Mouse (Mus musculus): ENCODE data around the gene Il31.

The Il31 gene

GRCm38 (mm10) chr5:123473817-123474216, 15.5 kb downstream of the Il31 start:
- ATAC-seq (ENCODE audit: low TSS enrichment): no peak

GRCm38 (mm10) chr5:123470784-123471400, 18.4 kb downstream of the Il31 start:
- ATAC-seq (ENCODE audit: low TSS enrichment): no peak

DNA sequence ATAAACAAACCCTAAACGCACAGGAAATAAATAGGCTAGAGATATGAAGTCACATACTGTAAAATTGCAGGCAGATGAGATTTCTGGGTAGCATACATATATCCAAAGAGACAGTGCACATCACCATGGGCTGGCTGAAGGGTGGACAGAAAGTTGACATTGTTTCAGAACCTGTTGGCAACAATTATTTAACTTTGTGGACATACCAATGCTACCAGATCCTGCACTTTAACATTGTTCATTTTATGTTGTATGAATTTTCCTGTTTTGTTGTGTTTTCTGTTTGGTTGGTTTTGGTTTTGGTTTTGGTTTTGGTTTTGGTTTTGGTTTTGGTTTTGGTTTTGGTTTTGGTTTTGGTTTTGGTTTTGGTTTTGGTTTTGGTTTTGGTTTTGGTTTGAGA, 24.7 kb downstream of the Il31 start:
- ATAC-seq (ENCODE audit: low TSS enrichment): no peak

GRCm38 (mm10) chr5:123461420-123461819, 27.9 kb downstream of the Il31 start:
- ATAC-seq (ENCODE audit: low TSS enrichment): no peak

DNA sequence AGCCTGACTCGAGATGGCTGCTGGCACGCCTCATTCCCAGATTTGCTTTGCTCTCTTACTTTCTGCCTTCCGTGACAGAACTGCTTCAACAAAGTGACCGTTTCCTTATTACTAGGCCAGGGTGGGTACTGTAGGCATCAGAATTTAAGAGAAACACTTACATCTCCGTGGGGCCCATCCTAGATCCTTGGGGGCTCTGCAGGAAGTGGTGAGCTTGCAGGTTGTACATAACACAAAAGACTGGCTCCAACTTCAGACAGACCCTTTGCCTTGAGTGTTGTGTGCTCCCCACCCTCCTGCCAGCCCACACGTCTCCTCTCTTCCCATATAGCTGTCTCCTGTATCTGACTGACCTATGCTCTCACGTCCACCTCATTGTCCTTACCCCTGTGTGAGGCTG, 37.4 kb downstream of the Il31 start:
- no peak for ATAC-seq (ENCODE audit: low TSS enrichment)

GRCm38 (mm10) chr5:123444849-123445334, 44.4 kb downstream of the Il31 start:
- no peak for ATAC-seq (ENCODE audit: low TSS enrichment)

GRCm38 (mm10) chr5:123444069-123444468, 45.2 kb downstream of the Il31 start:
- peak; percentile 75; the same call in 1 of the 2 replicates for ATAC-seq (ENCODE audit: low TSS enrichment)

GRCm38 (mm10) chr5:123442283-123442682, 47.0 kb downstream of the Il31 start:
- no peak for ATAC-seq (ENCODE audit: low TSS enrichment)

GRCm38 (mm10) chr5:123440664-123441063, 48.6 kb downstream of the Il31 start:
- peak; percentile 41; the same call in 1 of the 2 replicates for ATAC-seq (ENCODE audit: low TSS enrichment)

GRCm38 (mm10) chr5:123439941-123440340, 49.3 kb downstream of the Il31 start:
- ATAC-seq (ENCODE audit: low TSS enrichment): no peak

GRCm38 (mm10) chr5:123439312-123439711, 50.0 kb downstream of the Il31 start:
- ATAC-seq (ENCODE audit: low TSS enrichment): no peak

DNA sequence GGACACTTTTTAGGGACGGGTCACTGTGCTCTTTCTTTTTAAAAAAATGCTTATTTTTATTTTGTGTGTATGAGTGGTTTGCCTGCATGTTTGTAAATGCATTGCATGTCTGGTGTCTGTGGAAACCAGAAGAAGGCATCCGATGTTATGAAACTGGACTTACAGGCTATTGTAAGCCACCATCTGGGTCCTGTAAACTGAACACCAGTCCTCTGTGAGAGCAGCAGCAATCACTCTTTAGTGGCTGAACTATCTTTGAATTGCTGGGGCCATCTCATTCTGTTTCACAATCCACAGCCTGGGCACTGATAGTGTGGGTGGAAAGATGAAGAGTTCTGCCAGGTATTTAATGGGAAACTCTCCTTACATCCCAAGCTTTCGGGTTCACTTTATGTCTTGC, 50.9 kb downstream of the Il31 start:
- no peak for ATAC-seq (ENCODE audit: low TSS enrichment)

GRCm38 (mm10) chr5:123436780-123437175, 52.5 kb downstream of the Il31 start:
- peak; percentile 32; the same call in 1 of the 2 replicates for ATAC-seq (ENCODE audit: low TSS enrichment)

DNA sequence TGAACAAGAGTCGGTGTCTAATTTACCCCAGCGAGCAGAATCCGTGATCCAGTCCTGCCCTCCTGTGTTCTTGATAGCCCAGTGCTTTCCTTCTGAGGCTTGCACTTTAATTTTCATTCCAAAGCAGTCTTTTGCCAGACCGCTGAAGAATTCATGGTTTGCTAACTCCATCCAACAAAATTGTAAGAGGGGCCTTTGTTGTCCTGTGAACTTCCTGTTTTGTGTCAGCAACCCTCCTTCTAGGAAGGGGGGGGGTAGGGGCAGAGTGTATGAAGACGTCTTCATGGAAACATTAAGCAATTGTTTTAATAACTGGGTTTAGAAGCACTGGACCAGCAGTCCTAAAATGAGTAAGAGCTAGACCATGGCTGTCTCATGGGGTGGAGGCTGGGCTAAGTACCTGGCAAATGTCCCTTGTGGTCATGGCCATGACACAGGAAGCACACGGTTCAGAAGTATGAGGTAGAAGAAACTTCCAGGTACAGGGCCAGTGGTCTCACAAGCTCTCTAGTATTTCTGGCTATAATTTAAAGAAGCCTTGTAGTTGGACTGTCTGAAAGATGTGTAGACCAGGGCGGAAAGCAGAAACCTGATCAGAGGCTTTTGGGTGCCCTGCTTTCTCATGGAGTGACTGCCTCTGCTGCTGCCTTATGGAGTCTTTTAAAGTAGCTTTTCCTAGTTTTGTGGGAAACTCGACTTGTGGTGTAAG, 53.1 kb downstream of the Il31 start:
- no peak for ATAC-seq (ENCODE audit: low TSS enrichment)

DNA sequence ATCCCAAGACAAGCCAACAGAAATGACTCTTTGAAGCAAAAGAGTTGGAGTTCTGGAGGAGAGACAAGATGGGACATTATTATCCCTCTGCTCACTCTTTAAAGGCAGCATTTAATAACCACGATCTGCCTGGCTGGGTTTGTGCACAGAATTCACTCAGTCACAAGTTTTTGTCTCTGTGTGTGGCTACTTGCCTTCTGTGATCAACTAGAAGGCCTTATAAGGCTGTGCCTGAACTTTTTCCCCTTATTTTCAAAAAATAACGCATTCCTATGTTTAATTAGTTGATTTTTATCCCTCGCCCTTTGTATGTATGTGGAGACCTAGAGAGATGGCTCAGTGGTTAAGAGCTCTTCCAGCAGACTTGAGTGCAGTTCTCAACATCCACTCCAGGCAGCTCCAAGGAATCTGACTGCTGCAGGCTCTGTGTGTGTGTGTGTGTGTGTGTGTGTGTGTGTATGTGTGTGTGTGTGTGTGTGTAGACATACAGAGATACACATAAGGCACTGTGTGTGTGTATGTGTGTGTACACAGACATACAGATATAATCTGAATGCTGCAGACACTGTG, 56.9 kb downstream of the Il31 start:
- ATAC-seq (ENCODE audit: low TSS enrichment): no peak

DNA sequence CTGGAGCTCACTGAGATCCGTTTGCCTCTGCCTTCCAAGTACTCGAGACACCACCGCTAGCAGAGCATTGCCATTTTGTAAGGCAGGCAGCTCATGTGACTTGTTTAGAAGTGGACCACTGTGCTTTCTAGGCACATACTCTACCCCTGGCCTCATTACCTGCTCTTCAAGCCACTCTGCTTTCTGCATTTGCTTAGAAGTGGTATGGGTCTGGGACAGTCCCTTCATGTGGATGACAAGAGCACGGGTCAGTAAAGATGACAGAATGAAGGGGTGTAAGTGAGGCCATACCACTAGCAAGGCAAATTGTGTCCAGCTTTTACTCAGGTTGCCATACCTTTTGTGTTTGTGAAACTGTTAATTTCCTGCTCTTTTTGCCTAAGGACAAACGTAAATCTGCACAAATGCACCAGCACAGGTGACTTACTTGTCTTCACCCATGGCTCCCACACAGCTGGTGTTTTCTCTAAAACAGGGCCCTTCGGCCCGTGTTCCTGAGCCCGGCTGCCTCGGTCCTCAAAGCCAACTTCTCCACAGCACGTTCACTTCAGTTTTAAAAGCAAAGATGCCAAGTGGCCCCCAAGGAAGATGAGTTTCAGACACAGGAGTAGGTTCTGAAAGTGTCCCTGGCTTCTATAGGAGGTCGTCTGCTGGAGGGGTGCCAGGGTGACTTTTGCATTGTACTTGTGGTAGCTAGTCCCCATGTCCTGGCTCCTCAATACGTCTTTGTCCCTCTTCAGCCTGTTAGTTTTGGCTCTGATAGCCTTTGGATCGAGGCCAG, 57.6 kb downstream of the Il31 start:
- ATAC-seq (ENCODE audit: low TSS enrichment): no peak

All from frontal cortex, adult (tissue).